Comparison of ENCODE assay signal across 8 mouse cellular contexts in genomic region chr12:56636534-56637180, GRCm38 (mm10). TPM values are rescaled to one million over a fixed set of nuclear protein-coding genes. Genes with fewer than 3 reads are reported as not detected.
DNase-seq lines count a peak whose midpoint lies in the region; ATAC-seq and TF ChIP-seq lines count a peak whose summit lies in the region.

No protein-coding gene starts in this region.

- H3K9me3 ChIP-seq in ES-Bruce4 (replicated peaks; ENCODE audit: control insufficient read depth, insufficient read depth, low read length, poor library complexity, severe bottlenecking) = no peaks in the 10 kb centered on the region
- H3K9me3 ChIP-seq in forebrain, embryonic 12.5 days = no peaks in the 10 kb centered on the region
- H3K9me3 ChIP-seq in hindbrain, embryonic 15.5 days = no peaks in the 10 kb centered on the region
- H3K9me3 ChIP-seq in stomach, embryonic 14.5 days (ENCODE audit: control insufficient read depth, low read depth, low read length) = no peaks in the 10 kb centered on the region

- H3K4me2 ChIP-seq in forebrain, embryonic 12.5 days = peak overlapping the region; percentile 48
- peak overlapping the region; percentile 52 for H3K4me2 ChIP-seq in hindbrain, embryonic 15.5 days
- H3K4me2 ChIP-seq in stomach, embryonic 14.5 days (replicated peaks; ENCODE audit: low read depth, low read length) = peak overlapping the region; percentile 17; the same call in 1 of the 2 replicates

- peak; percentile 83 for ATAC-seq in forebrain, embryonic 12.5 days (ENCODE audit: low FRiP score)
- peak; percentile 90 for ATAC-seq in hindbrain, embryonic 15.5 days (ENCODE audit: low FRiP score, low read depth)
- ATAC-seq in stomach, embryonic 14.5 days (ENCODE audit: insufficient number of reproducible peaks, insufficient read depth, low FRiP score, low read depth) = peak; percentile 33; the same call in 1 of the 2 replicates

- no peaks in the 10 kb centered on the region for H3K27me3 ChIP-seq in ES-Bruce4 (ENCODE audit: control insufficient read depth, insufficient read depth, low read length, poor library complexity, severe bottlenecking)
- peaks cover 26% of the 10 kb centered on the region for H3K27me3 ChIP-seq in forebrain, embryonic 12.5 days
- H3K27me3 ChIP-seq in hindbrain, embryonic 15.5 days = peaks cover 40% of the 10 kb centered on the region
- no peaks in the 10 kb centered on the region for H3K27me3 ChIP-seq in stomach, embryonic 14.5 days (ENCODE audit: control insufficient read depth, insufficient read depth, low read length)

- no peak for TF ChIP-seq EP300 in ES-Bruce4 (IDR thresholded peaks at IDR 0.05; ENCODE audit: insufficient read depth, low read depth, low read length)

- no peak for TF ChIP-seq POLR2A in ES-Bruce4 (IDR thresholded peaks at IDR 0.05; ENCODE audit: insufficient read depth, low read length)

- peak; percentile 40 for DNase-seq in adrenal gland, postnatal 14 days
- peak; percentile 56 to 67 for DNase-seq in layer of hippocampus, postnatal 10 days (ENCODE audit: low spot score in 2 of 2)
- peak; percentile 37 for DNase-seq in lung, postnatal 36 days
- DNase-seq in gastrocnemius, postnatal 4 days (ENCODE audit: low spot score in 2 of 2) = no peak

- H3K4me1 ChIP-seq in ES-Bruce4 (ENCODE audit: control insufficient read depth, insufficient read depth, low read length) = no peaks in the 10 kb centered on the region
- H3K4me1 ChIP-seq in forebrain, embryonic 12.5 days = 0 out of 2 replicates have a peak, but pooled peaks cover 3% of the 10 kb centered on the region
- peaks cover 3% of the 10 kb centered on the region; the same call in 1 of the 2 replicates for H3K4me1 ChIP-seq in hindbrain, embryonic 15.5 days (replicated peaks)
- H3K4me1 ChIP-seq in stomach, embryonic 14.5 days (ENCODE audit: control insufficient read depth, insufficient read depth, low read length) = no peaks in the 10 kb centered on the region

- no peak overlapping the region for H3K4me3 ChIP-seq in ES-Bruce4 (ENCODE audit: low read depth, low read length)
- H3K4me3 ChIP-seq in forebrain, embryonic 12.5 days (replicated peaks) = no peak overlapping the region; the same call in 1 of the 2 replicates
- peak overlapping the region; percentile 9; the same call in 1 of the 2 replicates for H3K4me3 ChIP-seq in hindbrain, embryonic 15.5 days
- no peak overlapping the region for H3K4me3 ChIP-seq in stomach, embryonic 14.5 days (ENCODE audit: low read depth, low read length)

- H3K9ac ChIP-seq in ES-Bruce4 (ENCODE audit: low read depth, poor library complexity, severe bottlenecking) = no peak overlapping the region
- no peak overlapping the region for H3K9ac ChIP-seq in forebrain, embryonic 12.5 days
- H3K9ac ChIP-seq in hindbrain, embryonic 15.5 days = peak overlapping the region; percentile 18; the same call in 1 of the 2 replicates
- H3K9ac ChIP-seq in stomach, embryonic 14.5 days (replicated peaks; ENCODE audit: low read depth, low read length) = no peak overlapping the region

- WGBS in forebrain, embryonic 12.5 days = 23% methylated on average over 14 of the region's 14 CpGs
- WGBS in hindbrain, embryonic 15.5 days = 18% methylated on average over 14 of the region's 14 CpGs
- 24% methylated on average over 14 of the region's 14 CpGs for WGBS in stomach, embryonic 14.5 days

- H3K27ac ChIP-seq in ES-Bruce4 (ENCODE audit: insufficient read depth, low read length) = no peak overlapping the region
- H3K27ac ChIP-seq in forebrain, embryonic 12.5 days = no peak overlapping the region
- no peak overlapping the region for H3K27ac ChIP-seq in hindbrain, embryonic 15.5 days (replicated peaks)
- no peak overlapping the region for H3K27ac ChIP-seq in stomach, embryonic 14.5 days (ENCODE audit: low read length)

- H3K36me3 ChIP-seq in ES-Bruce4 (ENCODE audit: control insufficient read depth, insufficient read depth, low read length, poor library complexity, severe bottlenecking) = no peaks in the 10 kb centered on the region
- H3K36me3 ChIP-seq in forebrain, embryonic 12.5 days (replicated peaks) = no peaks in the 10 kb centered on the region
- H3K36me3 ChIP-seq in hindbrain, embryonic 15.5 days = no peaks in the 10 kb centered on the region
- H3K36me3 ChIP-seq in stomach, embryonic 14.5 days (ENCODE audit: control insufficient read depth, insufficient read depth, low read length) = no peaks in the 10 kb centered on the region

- peak; percentile 29 for TF ChIP-seq CTCF in ES-Bruce4 (IDR thresholded peaks at IDR 0.05; ENCODE audit: low read depth, low read length)

RNA-seq across cellular contexts. Expression of gene Nkx2-9, which starts 23.6 kb away (rescaled TPM):
- polyA plus RNA-seq in ES-Bruce4 (2011; ENCODE audit: insufficient read depth, insufficient read length, low read depth, missing spikeins) = 1.2 and 1.9 TPM in 2 replicates
- total RNA-seq in adrenal gland, postnatal 14 days (2021) = 0.37 TPM in 1 of 2 replicates, not detected in the other
- polyA plus RNA-seq in forebrain, embryonic 12.5 days (2016; fragmentation: Nextera tagmentation; extraction: Ambion mirVana) = 1.1 and 1.3 TPM in 2 replicates
- 0.12 TPM in 1 of 2 replicates, not detected in the other for polyA plus RNA-seq in hindbrain, embryonic 15.5 days (2015; fragmentation: Nextera tagmentation; extraction: Ambion mirVana)
- total RNA-seq in layer of hippocampus, postnatal 10 days (2021) = not detected
- not detected in 2 replicates for polyA plus RNA-seq in stomach, embryonic 14.5 days (2014; fragmentation: Nextera tagmentation; extraction: Ambion mirVana)
- total RNA-seq in gastrocnemius, postnatal 4 days (2021) = not detected

RNA-seq across cellular contexts. Expression of gene Pax9, which starts 54.9 kb away (rescaled TPM):
- 0.21 TPM in 1 of 2 replicates, not detected in the other for polyA plus RNA-seq in ES-Bruce4 (2011; ENCODE audit: insufficient read depth, insufficient read length, low read depth, missing spikeins)
- total RNA-seq in adrenal gland, postnatal 14 days (2021) = 0.07 TPM in 1 of 2 replicates, not detected in the other
- 1.1 and 1.2 TPM in 2 replicates for polyA plus RNA-seq in forebrain, embryonic 12.5 days (2016; fragmentation: Nextera tagmentation; extraction: Ambion mirVana)
- not detected in 2 replicates for polyA plus RNA-seq in hindbrain, embryonic 15.5 days (2015; fragmentation: Nextera tagmentation; extraction: Ambion mirVana)
- not detected for total RNA-seq in layer of hippocampus, postnatal 10 days (2021)
- polyA plus RNA-seq in stomach, embryonic 14.5 days (2014; fragmentation: Nextera tagmentation; extraction: Ambion mirVana) = 2.3 and 3.8 TPM in 2 replicates
- total RNA-seq in gastrocnemius, postnatal 4 days (2021) = under 1 TPM; 0.07 to 0.31 TPM

Comparison
In these comparisons a context has a peak if more than half of its experiments do, and no peak if none do; other contexts are left out.
1. DNase-seq: peak in adrenal gland, postnatal 14 days (single experiment), layer of hippocampus, postnatal 10 days (2 of 2) and lung, postnatal 36 days (single experiment); none in gastrocnemius, postnatal 4 days (0 of 2).
2. ATAC-seq: peak in every context shown above with its lines; median percentile 90 in hindbrain, embryonic 15.5 days; 83 in forebrain, embryonic 12.5 days; 33 in stomach, embryonic 14.5 days.
3. Peak in every context shown above with its lines, with median percentiles within 50 percentile points of each other: H3K4me2 ChIP-seq.